Mouse (Mus musculus): Measurements from ENCODE around the gene Pdf. TPM values are rescaled to one million over a fixed set of nuclear protein-coding genes. Genes with fewer than 3 reads are reported as not detected.

Gene Pdf
- polyA plus RNA-seq, 1 experiment from 2014 or later: 20.8 TPM

DNA sequence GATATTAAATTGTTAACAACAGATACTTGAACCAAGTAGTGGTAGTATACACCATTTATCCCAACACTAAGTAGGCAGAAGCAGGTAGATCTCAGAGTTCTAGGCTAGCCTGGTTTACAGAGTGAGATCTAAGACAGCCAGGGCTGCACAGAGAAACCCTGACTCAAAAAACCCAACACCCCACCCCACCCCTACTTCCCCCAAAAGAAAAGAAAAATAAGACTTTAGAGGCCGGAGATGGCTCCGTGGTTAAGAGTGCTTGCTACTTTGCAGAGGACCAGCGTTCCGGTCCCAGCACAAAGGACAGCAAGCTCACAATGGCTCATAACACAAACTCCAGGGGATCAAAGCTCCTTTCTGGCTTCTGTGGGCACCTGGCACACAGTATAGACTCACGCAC is 37.6 kb upstream of the Pdf start:
- no peak overlapping the region for H3K9ac ChIP-seq (ENCODE audit: low read depth, low read length)
- TF ChIP-seq CTCF (IDR thresholded peaks at IDR 0.05; ENCODE audit: low read depth): no peak
- no peak overlapping the region for H3K27ac ChIP-seq (ENCODE audit: low read depth, low read length)
- H3K9me3 ChIP-seq (ENCODE audit: control insufficient read depth): no peaks in the 10 kb centered on the region
- H3K36me3 ChIP-seq (ENCODE audit: control insufficient read depth, insufficient read depth): peaks cover 43% of the 10 kb centered on the region
- no peaks in the 10 kb centered on the region for H3K27me3 ChIP-seq (replicated peaks; ENCODE audit: control insufficient read depth, insufficient read depth, low read length)
- no peak overlapping the region for H3K4me2 ChIP-seq (replicated peaks; ENCODE audit: low read depth)
- ATAC-seq: no peak
- H3K4me1 ChIP-seq (replicated peaks; ENCODE audit: control insufficient read depth, insufficient read depth, low read length): no peaks in the 10 kb centered on the region
- no peak overlapping the region for H3K4me3 ChIP-seq (ENCODE audit: low read depth, low read length)
- WGBS: 98% methylated on average over 5 of the region's 5 CpGs

DNA sequence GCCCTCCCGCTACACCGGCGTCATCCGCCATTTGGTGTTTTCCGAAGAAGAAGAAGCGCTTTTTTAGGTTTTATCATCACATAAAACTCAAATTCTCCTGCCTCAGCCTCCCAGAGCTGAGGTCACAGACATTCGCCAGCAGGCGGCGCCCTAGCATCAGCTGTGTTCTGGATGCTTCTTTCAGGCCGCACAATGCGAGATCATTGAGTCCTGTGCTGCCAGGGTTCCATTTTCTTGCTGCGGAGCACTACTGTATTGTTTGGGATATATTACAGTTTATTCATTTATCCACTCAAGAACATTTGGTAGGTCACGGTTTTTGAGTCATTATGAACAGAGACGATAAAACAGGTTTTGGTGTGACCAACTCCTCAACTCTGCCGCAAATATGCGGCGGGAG is 36.9 kb upstream of the Pdf start:
- H3K9me3 ChIP-seq (ENCODE audit: control insufficient read depth): no peaks in the 10 kb centered on the region
- 96% methylated on average over 17 of the region's 17 CpGs for WGBS
- no peak for ATAC-seq
- H3K4me2 ChIP-seq (replicated peaks; ENCODE audit: low read depth): no peak overlapping the region
- no peak overlapping the region for H3K9ac ChIP-seq (ENCODE audit: low read depth, low read length)
- H3K4me1 ChIP-seq (replicated peaks; ENCODE audit: control insufficient read depth, insufficient read depth, low read length): no peaks in the 10 kb centered on the region
- H3K27ac ChIP-seq (ENCODE audit: low read depth, low read length): no peak overlapping the region
- H3K27me3 ChIP-seq (replicated peaks; ENCODE audit: control insufficient read depth, insufficient read depth, low read length): no peaks in the 10 kb centered on the region
- peak; percentile 54 for TF ChIP-seq CTCF (IDR thresholded peaks at IDR 0.05; ENCODE audit: low read depth)
- H3K4me3 ChIP-seq (ENCODE audit: low read depth, low read length): no peak overlapping the region
- peaks cover 43% of the 10 kb centered on the region for H3K36me3 ChIP-seq (ENCODE audit: control insufficient read depth, insufficient read depth)

GRCm38 (mm10) chr8:107076239-107076888 is 27.9 kb upstream of the Pdf start:
- Histone ChIP-seq H3K4me1 (replicated peaks; ENCODE audit: control insufficient read depth, insufficient read depth, low read length) (no peaks in the 10 kb centered on the region), H3K36me3 (ENCODE audit: control insufficient read depth, insufficient read depth) (peaks cover 79% of the 10 kb centered on the region), H3K27ac (ENCODE audit: low read depth, low read length) (no peak overlapping the region), H3K9me3 (ENCODE audit: control insufficient read depth) (no peaks in the 10 kb centered on the region), H3K9ac (ENCODE audit: low read depth, low read length) (no peak overlapping the region), H3K4me2 (replicated peaks; ENCODE audit: low read depth) (no peak overlapping the region), H3K27me3 (replicated peaks; ENCODE audit: control insufficient read depth, insufficient read depth, low read length) (no peaks in the 10 kb centered on the region), H3K4me3 (ENCODE audit: low read depth, low read length) (no peak overlapping the region)
- WGBS: 84% methylated on average over 7 of the region's 7 CpGs
- no peak for TF ChIP-seq CTCF (IDR thresholded peaks at IDR 0.05; ENCODE audit: low read depth)
- no peak for ATAC-seq

DNA sequence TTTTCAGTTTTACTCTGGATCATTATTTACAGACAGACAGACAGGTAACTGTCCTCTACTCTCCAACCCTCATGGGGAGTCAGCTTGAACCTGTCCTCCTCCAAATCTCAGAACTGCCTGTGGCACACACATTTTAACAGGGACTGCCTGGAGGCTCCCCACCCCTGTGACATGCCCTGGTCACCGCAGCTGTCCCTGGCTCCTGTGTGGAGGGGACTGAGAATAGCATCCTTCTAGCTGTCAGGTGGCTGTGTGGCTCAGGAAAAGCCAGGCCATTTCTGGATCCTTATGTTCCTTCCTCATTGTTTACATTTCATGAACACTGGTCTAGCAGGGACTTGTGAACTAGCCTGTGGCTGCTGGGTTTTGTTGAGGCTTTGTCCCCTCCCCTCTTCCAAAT is 25.7 kb upstream of the Pdf start:
- WGBS: 96% methylated on average over 1 of the region's 1 CpGs
- Histone ChIP-seq H3K4me2 (replicated peaks; ENCODE audit: low read depth) (no peak overlapping the region), H3K27ac (ENCODE audit: low read depth, low read length) (no peak overlapping the region), H3K4me3 (ENCODE audit: low read depth, low read length) (no peak overlapping the region), H3K9ac (ENCODE audit: low read depth, low read length) (no peak overlapping the region), H3K9me3 (ENCODE audit: control insufficient read depth) (no peaks in the 10 kb centered on the region), H3K36me3 (ENCODE audit: control insufficient read depth, insufficient read depth) (peaks cover 72% of the 10 kb centered on the region), H3K27me3 (replicated peaks; ENCODE audit: control insufficient read depth, insufficient read depth, low read length) (no peaks in the 10 kb centered on the region), H3K4me1 (replicated peaks; ENCODE audit: control insufficient read depth, insufficient read depth, low read length) (no peaks in the 10 kb centered on the region)
- TF ChIP-seq CTCF (IDR thresholded peaks at IDR 0.05; ENCODE audit: low read depth): no peak
- no peak for ATAC-seq

DNA sequence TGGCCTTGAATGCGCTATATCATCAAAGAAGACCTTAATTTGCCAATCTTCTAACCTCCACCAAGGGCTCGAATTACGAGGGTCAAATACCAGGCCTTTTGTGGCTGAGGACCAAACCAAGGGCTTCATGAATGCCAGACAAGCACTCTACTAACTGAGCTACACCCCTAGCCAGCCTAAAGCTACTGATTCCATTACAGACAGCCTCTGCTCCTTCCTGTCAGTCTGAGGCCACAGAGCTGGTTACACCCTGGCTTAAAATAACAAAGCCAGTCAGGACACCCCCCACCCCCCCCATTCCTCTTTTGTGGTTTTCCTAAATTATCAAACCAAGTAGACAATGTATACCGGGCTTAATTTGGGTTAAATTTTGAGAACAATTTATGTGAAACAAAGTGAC is 25.3 kb upstream of the Pdf start:
- WGBS: 90% methylated on average over 4 of the region's 4 CpGs
- no peaks in the 10 kb centered on the region for H3K4me1 ChIP-seq (replicated peaks; ENCODE audit: control insufficient read depth, insufficient read depth, low read length)
- H3K27me3 ChIP-seq (replicated peaks; ENCODE audit: control insufficient read depth, insufficient read depth, low read length): no peaks in the 10 kb centered on the region
- ATAC-seq: no peak
- no peak overlapping the region for H3K27ac ChIP-seq (ENCODE audit: low read depth, low read length)
- no peak overlapping the region for H3K4me3 ChIP-seq (ENCODE audit: low read depth, low read length)
- H3K9me3 ChIP-seq (ENCODE audit: control insufficient read depth): no peaks in the 10 kb centered on the region
- H3K9ac ChIP-seq (ENCODE audit: low read depth, low read length): no peak overlapping the region
- H3K36me3 ChIP-seq (ENCODE audit: control insufficient read depth, insufficient read depth): peaks cover 71% of the 10 kb centered on the region
- TF ChIP-seq CTCF (IDR thresholded peaks at IDR 0.05; ENCODE audit: low read depth): no peak
- H3K4me2 ChIP-seq (replicated peaks; ENCODE audit: low read depth): no peak overlapping the region

- Histone ChIP-seq H3K36me3 (ENCODE audit: control insufficient read depth, insufficient read depth) (peaks cover 17% of the 10 kb centered on the region), H3K27me3 (replicated peaks; ENCODE audit: control insufficient read depth, insufficient read depth, low read length) (no peaks in the 10 kb centered on the region), H3K4me1 (replicated peaks; ENCODE audit: control insufficient read depth, insufficient read depth, low read length) (no peaks in the 10 kb centered on the region), H3K4me3 (ENCODE audit: low read depth, low read length) (no peak within 1 kb of the TSS), H3K9ac (ENCODE audit: low read depth, low read length) (no peak within 1 kb of the TSS), H3K27ac (ENCODE audit: low read depth, low read length) (no peak within 1 kb of the TSS), H3K9me3 (ENCODE audit: control insufficient read depth) (no peaks in the 10 kb centered on the region), H3K4me2 (replicated peaks; ENCODE audit: low read depth) (peak within 1 kb of the TSS; percentile 52)
- 37% methylated on average over 17 of the region's 17 CpGs for WGBS
- ATAC-seq: peak; percentile 63
- no peak for TF ChIP-seq CTCF (IDR thresholded peaks at IDR 0.05; ENCODE audit: low read depth)
Observed at GRCm38 (mm10) chr8:107065511-107066496, 17.4 kb upstream of the Pdf start, which contains the start of gene Tmed6. Tmed6 (minus strand) TSS chr8:107065644.
